Mouse (Mus musculus) macrophage (primary cell): ENCODE data around the gene Psmc3ip. TPM values are rescaled to one million over a fixed set of nuclear protein-coding genes. Genes with fewer than 3 reads are reported as not detected.

Source experiments
- H3K27ac ChIP-seq: fragments of 350-480 bp; formaldehyde crosslinking; 2 replicates; pipeline ENCODE4 v1.9.0; 2021
- H3K36me3 ChIP-seq: fragments of 350-480 bp; formaldehyde crosslinking; 2 replicates; pipeline ENCODE4 v1.9.0; 2021; ENCODE audit errors: inconsistent target
- H3K4me3 ChIP-seq: fragments of 350-480 bp; formaldehyde crosslinking; 2 replicates; pipeline ENCODE4 v1.9.0; 2021; ENCODE audit errors: inconsistent target
- H3K79me2 ChIP-seq: fragments of 350-480 bp; formaldehyde crosslinking; 2 replicates; pipeline ENCODE4 v1.9.0; 2021; ENCODE audit errors: inconsistent target
- WGBS: methylation state at CpG from one replicate; pipeline ENCODE4 v1.1.7; 2026; ENCODE audit warnings: inconsistent platforms; ENCODE audit not compliant: missing documents; 5-methylcytosine and 5-hydroxymethylcytosine counted together
- polyA plus RNA-seq: library from polyadenylated mRNA; stranded (reverse); fragments of 250-400 nt; gene quantifications from 3 replicates; pipeline ENCODE4 v1.2.4, GENCODE M21; 2018; ENCODE audit warnings: inconsistent platforms

Gene Psmc3ip
- polyA plus RNA-seq, 1 experiment from 2014 or later: 3.7 TPM

DNA sequence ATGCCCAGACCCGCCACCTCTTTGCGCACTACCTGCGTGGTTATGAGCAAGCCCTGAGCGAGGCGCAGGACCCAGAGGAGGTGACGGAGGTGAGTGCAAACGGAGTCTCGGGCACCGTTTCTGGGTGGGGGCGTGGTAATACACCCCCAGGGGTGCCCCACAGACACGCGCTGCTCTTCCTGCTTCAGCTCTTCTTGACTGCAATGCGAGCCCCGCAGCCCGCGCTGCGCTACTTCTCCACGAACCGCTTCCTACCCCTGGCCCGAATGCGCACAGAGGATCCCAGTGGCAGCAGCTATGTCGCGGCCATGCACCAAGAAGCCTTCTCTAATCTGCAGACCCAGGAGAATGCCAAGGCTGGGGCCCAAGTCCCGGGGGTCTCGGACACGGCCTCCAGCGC, 15.5 kb downstream of the Psmc3ip start:
- WGBS: 41% methylated on average over 25 of the region's 27 CpGs
- Histone ChIP-seq H3K36me3 (peaks cover 21% of the 10 kb centered on the region; the same call in 1 of the 2 replicates), H3K27ac (no peak overlapping the region), H3K4me3 (no peak overlapping the region), H3K79me2 (no peaks in the 10 kb centered on the region; the same call in 1 of the 2 replicates)

DNA sequence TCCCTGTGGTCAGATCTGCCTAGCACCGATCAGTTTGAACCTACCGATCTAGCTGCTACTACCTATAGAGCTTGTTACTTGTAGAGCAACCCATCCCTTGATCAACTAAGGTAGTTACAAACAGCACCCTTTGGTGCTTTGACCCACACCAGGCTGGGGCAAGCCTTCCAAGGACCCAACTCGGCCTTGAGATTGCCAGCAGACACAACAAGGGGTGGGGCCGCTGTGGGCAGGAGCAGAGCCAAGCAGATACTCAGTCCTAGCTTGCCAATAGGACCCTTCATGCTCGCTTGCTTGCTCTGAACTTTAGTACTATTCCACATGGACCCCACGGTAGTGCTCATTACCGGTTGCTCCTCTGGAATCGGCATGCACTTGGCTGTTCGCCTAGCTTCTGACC, 17.1 kb downstream of the Psmc3ip start, which contains the start of gene Hsd17b1:
Hsd17b1 (plus strand) TSS at position 291 of the 400 bp plus-strand sequence.
- 91% methylated on average over 9 of the region's 9 CpGs for WGBS
- peaks cover 38% of the 10 kb centered on the region; the same call in 1 of the 2 replicates for H3K36me3 ChIP-seq
- H3K79me2 ChIP-seq: no peaks in the 10 kb centered on the region; the same call in 1 of the 2 replicates
- no peak within 1 kb of the TSS for H3K27ac ChIP-seq
- H3K4me3 ChIP-seq: no peak within 1 kb of the TSS

DNA sequence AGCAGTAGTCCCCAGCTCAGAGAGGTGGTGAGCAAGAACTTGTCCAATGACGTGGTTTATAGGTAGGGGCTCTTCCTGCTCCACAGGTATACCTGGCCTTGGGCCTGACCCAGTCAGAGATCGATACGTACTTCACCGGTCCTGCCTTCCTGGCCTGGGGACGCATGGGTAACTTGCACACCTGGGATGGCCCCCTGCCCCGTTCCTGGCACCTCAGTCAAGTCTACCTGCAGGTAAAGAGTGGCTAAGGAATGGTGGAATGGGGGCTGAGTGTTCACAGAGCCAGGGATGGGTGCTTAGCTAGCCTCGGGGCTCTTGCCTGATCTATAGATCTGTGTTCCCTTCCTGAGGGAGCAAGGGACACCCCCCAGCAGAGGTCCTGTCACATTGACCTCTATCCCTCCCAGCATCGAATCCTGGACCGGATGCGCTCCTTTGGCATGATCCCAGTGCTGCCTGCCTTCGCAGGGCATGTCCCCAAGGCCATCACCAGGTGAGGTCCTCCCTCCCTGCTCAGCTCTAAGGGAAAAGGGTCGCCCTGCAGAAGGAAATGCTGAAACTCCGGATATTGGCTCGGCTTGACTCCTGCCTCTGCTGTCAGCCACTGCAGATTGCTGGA, 23.3 kb downstream of the Psmc3ip start:
- peaks cover 17% of the 10 kb centered on the region; the same call in 1 of the 2 replicates for H3K79me2 ChIP-seq
- no peak overlapping the region for H3K27ac ChIP-seq
- peaks cover 46% of the 10 kb centered on the region; the same call in 1 of the 2 replicates for H3K36me3 ChIP-seq
- no peak overlapping the region for H3K4me3 ChIP-seq
- 96% methylated on average over 12 of the region's 14 CpGs for WGBS

DNA sequence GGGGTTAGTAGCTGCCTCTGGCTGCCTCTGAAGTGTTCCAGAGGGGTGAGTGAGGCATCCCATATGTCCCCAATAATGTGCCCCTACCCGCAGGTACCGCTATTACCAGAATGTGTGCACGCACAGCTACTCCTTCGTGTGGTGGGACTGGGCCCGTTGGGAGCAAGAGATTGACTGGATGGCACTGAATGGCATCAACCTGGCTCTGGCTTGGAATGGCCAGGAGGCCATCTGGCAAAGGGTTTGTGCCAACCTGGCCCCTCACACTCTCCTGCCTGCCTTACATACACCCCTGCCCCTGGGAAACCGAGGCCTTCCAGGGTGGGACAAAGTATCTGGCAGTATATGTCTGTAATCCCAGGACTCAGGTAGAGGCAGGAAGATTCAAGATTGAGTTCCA, 24.2 kb downstream of the Psmc3ip start:
- peak overlapping the region; percentile 70 for H3K4me3 ChIP-seq

DNA sequence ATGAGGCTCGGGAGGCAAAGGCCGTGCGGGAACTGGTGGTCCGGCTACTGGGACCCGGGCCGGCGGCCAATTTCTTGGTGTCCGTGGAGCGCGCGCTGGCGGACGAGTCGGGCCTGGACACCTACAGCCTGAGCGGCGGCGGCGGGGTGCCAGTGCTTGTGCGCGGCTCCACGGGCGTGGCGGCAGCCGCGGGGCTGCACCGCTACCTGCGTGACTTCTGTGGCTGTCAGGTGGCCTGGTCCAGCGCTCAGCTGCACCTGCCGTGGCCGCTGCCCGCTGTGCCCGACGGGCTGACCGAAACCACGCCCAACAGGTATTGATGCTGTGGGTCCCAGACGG, 25.1 kb downstream of the Psmc3ip start:
- WGBS: under 1% methylated on average over 36 of the region's 36 CpGs
- Histone ChIP-seq H3K27ac (peak overlapping the region; percentile 65), H3K36me3 (peaks cover 34% of the 10 kb centered on the region; the same call in 1 of the 2 replicates), H3K4me3 (peak overlapping the region; percentile 70), H3K79me2 (peaks cover 17% of the 10 kb centered on the region; the same call in 1 of the 2 replicates)

More for the DNA sequence above, 24.2 kb downstream of the Psmc3ip start:
- Histone ChIP-seq H3K79me2 (peaks cover 17% of the 10 kb centered on the region; the same call in 1 of the 2 replicates), H3K36me3 (peaks cover 37% of the 10 kb centered on the region; the same call in 1 of the 2 replicates), H3K27ac (peak overlapping the region; percentile 65)
- 83% methylated on average over 6 of the region's 6 CpGs for WGBS

DNA sequence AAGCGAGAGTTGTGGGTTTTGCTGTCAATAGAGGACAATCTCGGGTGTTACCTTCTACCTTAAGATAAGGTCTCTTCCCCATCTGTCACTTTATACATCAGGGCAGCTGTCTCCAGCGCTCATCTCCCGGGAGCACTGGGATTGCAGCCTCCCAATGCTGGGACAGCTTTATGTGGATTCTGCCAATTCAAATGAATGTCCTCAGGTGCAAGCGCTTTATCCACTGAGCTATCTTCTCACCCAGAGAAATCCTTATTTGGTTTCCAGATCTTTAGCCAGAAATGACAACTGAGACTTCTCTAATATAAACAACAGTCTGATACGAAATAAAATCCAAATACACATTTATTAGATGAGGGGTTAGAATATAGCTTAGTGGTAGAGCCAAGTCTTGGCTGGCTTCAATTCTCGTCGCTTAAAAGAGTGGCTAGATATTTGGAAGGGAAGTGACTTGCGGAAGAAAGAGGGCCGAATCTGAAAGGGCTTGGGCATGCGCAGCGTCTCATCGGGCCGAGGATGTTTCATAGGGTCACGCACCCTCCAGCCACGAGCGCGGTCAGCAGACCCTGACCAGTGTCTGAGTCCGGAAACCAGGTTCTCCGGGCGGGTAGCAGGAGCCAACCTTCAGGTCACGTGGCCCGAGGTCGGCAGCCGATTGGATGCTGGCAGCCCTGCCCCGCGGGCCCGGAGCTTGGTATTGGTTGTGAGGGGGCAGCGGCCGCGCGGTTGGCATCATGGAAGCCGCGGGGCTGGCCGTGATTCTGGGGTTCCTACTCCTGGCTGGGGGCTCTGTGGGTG, 25.6 kb downstream of the Psmc3ip start, which contains the start of gene Naglu:
Naglu (plus strand) TSS at position 622 of the 798 bp plus-strand sequence.
- peak within 1 kb of the TSS; percentile 79 for H3K27ac ChIP-seq

DNA sequence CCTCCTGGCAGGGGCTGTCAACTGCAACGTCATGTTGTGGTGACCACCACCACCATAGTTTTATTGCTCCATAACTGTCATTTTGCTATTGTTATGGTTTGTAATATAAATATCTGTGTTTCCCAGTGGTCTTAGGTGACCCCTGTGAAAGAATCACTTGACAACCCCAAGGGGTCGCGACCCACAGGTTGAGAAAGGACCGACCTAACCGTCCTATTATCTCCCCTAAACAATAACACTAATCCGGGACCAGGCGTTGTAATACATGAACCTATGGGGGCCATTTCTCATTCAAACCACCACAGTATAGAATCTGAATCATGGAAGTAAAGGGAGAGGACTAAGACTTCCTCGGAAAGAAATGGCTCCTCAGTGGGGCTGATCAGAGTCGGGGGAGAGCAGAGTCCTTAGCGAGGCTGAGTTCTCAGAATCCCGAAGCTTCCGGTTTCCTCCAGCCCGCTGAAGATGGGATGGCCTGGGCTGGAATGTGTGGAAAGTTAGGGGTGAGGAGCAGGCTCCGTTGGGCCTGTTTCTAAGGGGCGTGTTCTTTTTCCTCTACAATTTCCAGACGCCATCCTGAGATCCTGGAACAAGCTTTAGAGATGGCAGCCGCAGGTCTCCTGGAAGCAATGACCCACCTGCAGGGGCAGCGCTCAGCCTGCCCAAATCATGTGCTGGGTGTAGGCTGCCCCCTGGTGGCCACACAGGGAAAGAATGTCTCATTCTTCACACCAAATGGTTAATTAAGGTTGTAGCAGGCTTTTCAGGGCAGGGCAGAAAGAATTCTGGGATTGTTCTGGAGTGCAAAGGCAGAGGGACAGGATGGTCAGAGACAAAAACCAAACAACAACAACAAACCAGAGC, 28.5 kb downstream of the Psmc3ip start:
- H3K36me3 ChIP-seq: peaks cover 8% of the 10 kb centered on the region; the same call in 1 of the 2 replicates
- 39% methylated on average over 18 of the region's 18 CpGs for WGBS
- H3K27ac ChIP-seq: no peak overlapping the region
- no peak overlapping the region for H3K4me3 ChIP-seq
- H3K79me2 ChIP-seq: peaks cover 15% of the 10 kb centered on the region; the same call in 1 of the 2 replicates

More for the DNA sequence above, 25.6 kb downstream of the Psmc3ip start, which contains the start of gene Naglu:
- peaks cover 17% of the 10 kb centered on the region; the same call in 1 of the 2 replicates for H3K79me2 ChIP-seq
- peak within 1 kb of the TSS; percentile 70 for H3K4me3 ChIP-seq
- peaks cover 29% of the 10 kb centered on the region; the same call in 1 of the 2 replicates for H3K36me3 ChIP-seq
- 6% methylated on average over 32 of the region's 35 CpGs for whole genome bisulfite sequencing

DNA sequence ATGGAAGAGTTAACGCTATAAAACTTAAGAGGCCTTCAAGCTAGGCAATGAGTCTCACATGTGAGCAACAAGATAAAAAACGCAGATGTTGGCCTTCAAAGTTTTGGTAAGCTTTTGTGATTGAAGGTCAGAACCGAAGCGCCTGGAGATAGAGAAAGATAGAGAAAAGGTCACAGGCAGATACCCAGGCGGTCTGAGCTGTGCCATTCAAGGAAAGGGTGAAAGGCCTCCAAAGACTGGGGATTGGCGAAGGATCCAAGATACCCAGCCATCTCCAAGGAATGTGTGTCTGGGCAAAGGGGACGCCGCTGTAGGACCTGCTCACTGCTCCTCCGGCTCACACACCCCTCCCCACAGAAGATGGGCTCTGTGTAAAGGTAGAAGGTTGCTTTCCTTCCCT, 30.2 kb downstream of the Psmc3ip start:
- peaks cover 14% of the 10 kb centered on the region; the same call in 1 of the 2 replicates for H3K36me3 ChIP-seq

DNA sequence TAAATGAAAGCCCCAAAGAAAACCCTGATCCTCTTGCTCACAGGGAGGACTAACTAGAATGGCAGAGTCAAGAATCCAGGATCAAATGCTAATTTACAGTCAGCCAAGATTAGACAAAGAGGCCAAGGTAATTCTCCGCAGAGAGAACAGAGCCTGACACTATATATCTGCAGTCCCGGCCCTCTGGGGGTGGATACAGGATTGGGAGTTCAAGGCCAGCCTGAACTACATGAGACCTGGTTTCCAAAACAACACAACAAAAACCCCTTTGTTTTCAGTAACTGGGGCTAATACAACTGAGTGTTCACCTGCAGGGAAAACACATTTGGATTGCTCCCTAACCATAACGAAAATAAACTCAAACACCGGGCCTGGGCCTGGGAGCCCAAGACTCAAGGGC, 30.8 kb downstream of the Psmc3ip start:
- 89% methylated on average over 4 of the region's 4 CpGs for WGBS
- no peaks in the 10 kb centered on the region for H3K79me2 ChIP-seq
- H3K27ac ChIP-seq: no peak overlapping the region
- peaks cover 17% of the 10 kb centered on the region; the same call in 1 of the 2 replicates for H3K36me3 ChIP-seq
- no peak overlapping the region for H3K4me3 ChIP-seq

More for the DNA sequence above, 30.2 kb downstream of the Psmc3ip start:
- Histone ChIP-seq H3K27ac (no peak overlapping the region), H3K4me3 (no peak overlapping the region), H3K79me2 (no peaks in the 10 kb centered on the region)
- WGBS: 94% methylated on average over 9 of the region's 9 CpGs

DNA sequence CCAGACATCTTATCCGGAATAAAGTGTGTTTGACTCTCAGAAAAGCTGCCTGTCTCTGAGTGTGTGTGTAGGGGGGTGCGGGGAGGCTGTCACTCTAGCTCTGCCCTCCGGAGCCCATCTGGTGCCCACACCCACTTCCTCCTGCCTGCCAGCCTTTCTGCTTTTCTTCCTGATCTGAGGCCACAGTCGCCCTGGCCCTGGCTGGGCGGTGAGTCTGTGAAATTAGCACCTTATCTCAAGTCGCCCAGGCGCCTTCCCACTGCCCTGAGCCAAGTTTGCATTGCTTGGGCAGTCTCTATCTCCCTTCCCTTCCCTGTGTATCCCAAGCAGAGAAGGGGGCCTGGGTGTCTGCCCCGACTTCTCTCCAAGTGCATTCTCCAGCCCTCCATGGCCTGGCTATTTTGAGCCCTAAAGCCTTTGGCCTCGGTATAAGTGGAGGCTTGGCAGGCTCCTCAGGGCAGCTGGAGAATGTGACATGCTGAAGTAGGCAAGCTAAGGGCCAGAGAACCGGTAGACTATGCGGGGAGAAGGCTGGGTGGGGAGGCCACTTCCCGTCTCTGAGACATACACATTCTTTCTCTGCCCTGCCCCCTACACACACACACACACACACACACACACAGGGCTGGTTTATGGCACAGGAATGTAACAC, 31.4 kb downstream of the Psmc3ip start:
- Histone ChIP-seq H3K27ac (peak overlapping the region; percentile 71), H3K79me2 (no peaks in the 10 kb centered on the region), H3K4me3 (no peak overlapping the region), H3K36me3 (peaks cover 18% of the 10 kb centered on the region; the same call in 1 of the 2 replicates)
- WGBS: 10% methylated on average over 12 of the region's 12 CpGs

DNA sequence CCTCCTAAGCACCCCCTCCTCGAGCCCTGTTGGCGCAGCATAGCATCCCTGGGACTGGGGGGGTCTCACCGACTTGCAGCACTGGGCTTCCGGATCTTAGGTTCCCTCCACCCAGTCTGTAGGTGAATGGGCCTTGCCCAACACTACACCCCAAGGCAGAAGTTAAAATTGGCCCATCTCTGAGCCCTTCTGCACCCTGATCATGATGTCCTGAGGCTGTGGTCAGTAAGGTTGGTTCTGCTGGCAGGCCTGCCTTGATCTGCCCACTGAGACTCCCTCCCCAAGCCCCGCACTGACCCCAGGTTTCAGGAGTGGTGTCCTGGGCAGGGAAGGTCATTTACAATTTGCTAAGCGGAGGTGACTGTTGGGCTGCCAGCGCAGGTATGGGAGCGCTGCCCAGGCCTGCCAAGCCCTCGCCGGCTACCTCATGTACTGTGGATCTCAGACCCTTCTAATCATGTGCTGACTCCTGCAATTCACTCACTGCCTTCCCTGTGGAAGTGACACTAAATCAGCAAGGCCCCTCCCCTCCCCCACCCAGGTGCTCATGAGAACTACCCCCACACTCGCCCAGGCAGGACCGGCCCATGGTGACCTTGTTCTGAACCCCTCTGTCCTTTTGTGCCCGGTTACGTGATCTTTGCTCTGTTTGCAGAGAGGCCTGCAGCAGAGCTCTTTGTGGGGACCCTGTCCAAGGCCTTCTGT, 32.1 kb downstream of the Psmc3ip start:
- Histone ChIP-seq H3K79me2 (no peaks in the 10 kb centered on the region; the same call in 1 of the 2 replicates), H3K4me3 (no peak overlapping the region), H3K36me3 (peaks cover 25% of the 10 kb centered on the region; the same call in 1 of the 2 replicates), H3K27ac (peak overlapping the region; percentile 71)
- WGBS: 56% methylated on average over 13 of the region's 14 CpGs

DNA sequence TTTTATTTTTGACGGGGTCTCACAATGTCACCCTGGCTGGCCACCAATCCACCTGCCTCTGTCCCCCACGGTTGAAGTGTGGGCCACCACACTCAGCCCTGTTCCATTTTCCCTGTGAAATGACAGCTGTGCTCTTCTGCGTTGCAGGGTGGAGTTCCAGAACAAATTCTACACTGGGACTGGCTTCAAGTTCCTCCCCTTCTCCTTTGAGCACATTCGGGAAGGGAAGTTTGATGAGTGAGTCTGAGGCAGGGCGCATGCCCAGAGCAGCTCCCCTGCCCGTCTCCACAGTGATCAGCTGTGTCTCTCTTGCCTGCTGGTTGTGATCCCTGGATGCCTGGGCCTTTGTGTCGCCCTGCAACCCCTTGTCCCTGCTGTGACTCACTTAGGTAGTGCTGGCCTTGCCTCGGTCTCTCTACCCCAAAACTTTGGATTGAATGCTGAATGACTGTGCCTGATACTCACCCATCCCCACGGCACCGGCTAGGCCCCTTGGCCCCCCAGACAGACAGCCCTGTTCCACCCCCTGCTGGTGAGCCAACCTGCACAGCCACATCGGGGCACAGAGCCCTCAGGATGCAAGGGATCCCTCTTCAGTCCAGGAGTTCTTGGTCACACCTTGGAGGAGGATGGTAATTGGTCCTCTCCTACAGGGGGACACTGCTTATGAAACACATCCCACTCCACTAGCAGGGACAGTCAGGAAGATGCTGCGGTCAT, 32.9 kb downstream of the Psmc3ip start:
- no peaks in the 10 kb centered on the region; the same call in 1 of the 2 replicates for H3K79me2 ChIP-seq
- 42% methylated on average over 12 of the region's 12 CpGs for WGBS
- H3K27ac ChIP-seq: peak overlapping the region; percentile 21; the same call in 1 of the 2 replicates
- H3K4me3 ChIP-seq: no peak overlapping the region
- peaks cover 32% of the 10 kb centered on the region for H3K36me3 ChIP-seq
